10 mouse cellular contexts compared by ENCODE assay signal in genomic region chr2:25264286-25264660, GRCm38 (mm10). TPM values are rescaled to one million over a fixed set of nuclear protein-coding genes. Genes with fewer than 3 reads are reported as not detected.
DNase-seq lines count a peak whose midpoint lies in the region; ATAC-seq and TF ChIP-seq lines count a peak whose summit lies in the region.
"Had no signal": no experiment of that assay in that cellular context is flagged by ENCODE, and none has a peak within 500 bp of the region (broad histone marks: within the 10 kb centered on the region; RNA-seq: fewer than 3 reads in every experiment).

No protein-coding gene starts in this region.

- H3K36me3 ChIP-seq in neural tube, embryonic 11.5 days (ENCODE audit: control insufficient read depth, insufficient read depth, low read length) = no peaks in the 10 kb centered on the region
- H3K36me3 ChIP-seq in liver, embryonic 14.5 days (replicated peaks; ENCODE audit: control insufficient read depth, insufficient read depth, low read depth) = peaks cover 4% of the 10 kb centered on the region; the same call in 1 of the 2 replicates

- peak overlapping the region; percentile 98; the same call in 1 of the 2 replicates for H3K4me2 ChIP-seq in neural tube, embryonic 11.5 days (ENCODE audit: low read depth)
- peak overlapping the region; percentile 99 for H3K4me2 ChIP-seq in liver, embryonic 14.5 days (ENCODE audit: low read depth)

- no peak overlapping the region for H3K27ac ChIP-seq in neural tube, embryonic 11.5 days (ENCODE audit: low read depth, low read length)
- H3K27ac ChIP-seq in liver, embryonic 14.5 days = no peak overlapping the region

- no peak for TF ChIP-seq CTCF in liver, embryonic 14.5 days (IDR thresholded peaks at IDR 0.05; ENCODE audit: low read depth)

- peaks cover 15% of the 10 kb centered on the region for H3K27me3 ChIP-seq in neural tube, embryonic 11.5 days (ENCODE audit: control insufficient read depth, insufficient read depth, low read length)
- H3K27me3 ChIP-seq in liver, embryonic 14.5 days (ENCODE audit: control insufficient read depth, insufficient read depth, low read length) = no peaks in the 10 kb centered on the region

- H3K4me1 ChIP-seq in neural tube, embryonic 11.5 days (ENCODE audit: control insufficient read depth, insufficient read depth, low read length) = peaks cover 14% of the 10 kb centered on the region; the same call in 1 of the 2 replicates
- peaks cover 13 to 35% of the 10 kb centered on the region in 2 experiments for H3K4me1 ChIP-seq in liver, embryonic 14.5 days (replicated peaks; ENCODE audit: control insufficient read depth in 2 of 2, insufficient read depth in 2 of 2, low read length in 1 of 2)

- ATAC-seq in neural tube, embryonic 11.5 days (ENCODE audit: insufficient read depth, low FRiP score, low TSS enrichment) = no peak
- no peak for ATAC-seq in liver, embryonic 14.5 days (ENCODE audit: insufficient read depth)

- DNase-seq in cerebellum, adult 11-12 months = peak; percentile 69
- DNase-seq in cerebellum, adult 8-10 months = no peak
- DNase-seq in neural tube, embryonic 11.5 days (ENCODE audit: low spot score) = no peak
- DNase-seq in neural tube, embryonic 10.5 days (ENCODE audit: extremely low spot score, low spot score) = no peak
- DNase-seq in liver, embryonic 14.5 days (ENCODE audit: low read depth in 3 of 3, low spot score in 3 of 3) = no peak
- no peak for DNase-seq in frontal cortex, postnatal 25 days (ENCODE audit: low spot score in 2 of 2)
- no peak for DNase-seq in layer of hippocampus, adult 9-10 months (ENCODE audit: low spot score)
- DNase-seq in spleen, adult 12 weeks (ENCODE audit: low spot score) = no peak
- DNase-seq: adrenal gland, postnatal 36 days; layer of hippocampus, postnatal 36 days had no signal

- no peak overlapping the region for H3K9ac ChIP-seq in neural tube, embryonic 11.5 days (ENCODE audit: low read length)
- no peak overlapping the region for H3K9ac ChIP-seq in liver, embryonic 14.5 days (replicated peaks)

- no peaks in the 10 kb centered on the region for H3K9me3 ChIP-seq in neural tube, embryonic 11.5 days (ENCODE audit: control insufficient read depth, low read length)
- H3K9me3 ChIP-seq in liver, embryonic 14.5 days (ENCODE audit: control insufficient read depth, low read length) = no peaks in the 10 kb centered on the region

- H3K4me3 ChIP-seq in neural tube, embryonic 11.5 days (ENCODE audit: low read depth, low read length) = 0 out of 2 replicates have a peak overlapping the region, but pooled peaks have one; percentile 79
- no peak overlapping the region for H3K4me3 ChIP-seq in liver, embryonic 14.5 days (ENCODE audit: insufficient read depth in 1 of 2, low read depth in 2 of 2, low read length in 2 of 2)

- WGBS in neural tube, embryonic 11.5 days = 77% methylated on average over 5 of the region's 5 CpGs
- 63% methylated on average over 5 of the region's 5 CpGs for WGBS in liver, embryonic 14.5 days (ENCODE audit: insufficient replicate concordance)

- no peak for TF ChIP-seq EP300 in liver, embryonic 14.5 days (IDR thresholded peaks at IDR 0.05; ENCODE audit: low read depth)

RNA-seq across cellular contexts. Expression of gene Tprn, which starts 1.9 kb away (rescaled TPM):
- 4.0 and 5.3 TPM in 2 replicates for polyA plus RNA-seq in neural tube, embryonic 11.5 days (2014; fragmentation: Nextera tagmentation; extraction: Ambion mirVana)
- polyA plus RNA-seq in liver, embryonic 14.5 days (2012; rRNA removed) = 1.6 and 2.6 TPM in 2 replicates
- 2.4 and 3.2 TPM in 2 replicates for polyA plus RNA-seq in liver, embryonic 14.5 days (2014; fragmentation: Nextera tagmentation; extraction: Ambion mirVana)

RNA-seq across cellular contexts. Expression of gene Ssna1, which starts 8.0 kb away (rescaled TPM):
- polyA plus RNA-seq in neural tube, embryonic 11.5 days (2014; fragmentation: Nextera tagmentation; extraction: Ambion mirVana) = 217 and 227 TPM in 2 replicates
- polyA plus RNA-seq in liver, embryonic 14.5 days (2012; rRNA removed) = 65.8 and 76.0 TPM in 2 replicates
- polyA plus RNA-seq in liver, embryonic 14.5 days (2014; fragmentation: Nextera tagmentation; extraction: Ambion mirVana) = 145 and 155 TPM in 2 replicates

RNA-seq across cellular contexts. Expression of gene Anapc2, which starts 8.0 kb away (rescaled TPM):
- 120 and 128 TPM in 2 replicates for polyA plus RNA-seq in neural tube, embryonic 11.5 days (2014; fragmentation: Nextera tagmentation; extraction: Ambion mirVana)
- 20.5 and 23.8 TPM in 2 replicates for polyA plus RNA-seq in liver, embryonic 14.5 days (2012; rRNA removed)
- polyA plus RNA-seq in liver, embryonic 14.5 days (2014; fragmentation: Nextera tagmentation; extraction: Ambion mirVana) = 30.2 TPM in 2 replicates

RNA-seq across cellular contexts. Expression of gene Tmem203, which starts 9.0 kb away (rescaled TPM):
- 11.4 and 13.0 TPM in 2 replicates for polyA plus RNA-seq in neural tube, embryonic 11.5 days (2014; fragmentation: Nextera tagmentation; extraction: Ambion mirVana)
- 8.8 and 12.4 TPM in 2 replicates for polyA plus RNA-seq in liver, embryonic 14.5 days (2012; rRNA removed)
- 8.8 and 9.4 TPM in 2 replicates for polyA plus RNA-seq in liver, embryonic 14.5 days (2014; fragmentation: Nextera tagmentation; extraction: Ambion mirVana)

RNA-seq across cellular contexts. Expression of gene AL732309.1, which starts 17.6 kb away (rescaled TPM):
- polyA plus RNA-seq in neural tube, embryonic 11.5 days (2014; fragmentation: Nextera tagmentation; extraction: Ambion mirVana) = 5.1 and 6.6 TPM in 2 replicates
- 5.4 and 5.6 TPM in 2 replicates for polyA plus RNA-seq in liver, embryonic 14.5 days (2012; rRNA removed)
- polyA plus RNA-seq in liver, embryonic 14.5 days (2014; fragmentation: Nextera tagmentation; extraction: Ambion mirVana) = 1.4 and 1.9 TPM in 2 replicates
